Mouse (Mus musculus) lung, adult 18-20 months (tissue): ENCODE data around the gene Mybph.

Experiments
- DNase-seq, 2 experiments: peaks; one replicate each; pipeline ENCODE4 v3.0.0; 2022; ENCODE audit warnings: mixed read lengths in 2 of 2

The Mybph gene

GRCm38 (mm10) chr1:134188217-134188616, 5.0 kb upstream of the Mybph start:
- no peak for DNase-seq

- DNase-seq: peak; percentile 84 to 89
Observed at GRCm38 (mm10) chr1:134188989-134189729, 4.1 kb upstream of the Mybph start.

GRCm38 (mm10) chr1:134191192-134191591, 2.1 kb upstream of the Mybph start:
- DNase-seq: no peak

- DNase-seq: no peak
Observed at GRCm38 (mm10) chr1:134192024-134192423, 1.2 kb upstream of the Mybph start.

GRCm38 (mm10) chr1:134193674-134194197, 488 bp downstream of the Mybph start:
- peak in 1 of 2 experiments; percentile 34 for DNase-seq

GRCm38 (mm10) chr1:134194298-134195022, 1.2 kb downstream of the Mybph start:
- no peak for DNase-seq

GRCm38 (mm10) chr1:134195117-134195516, 1.9 kb downstream of the Mybph start:
- DNase-seq: no peak

GRCm38 (mm10) chr1:134195571-134195970, 2.3 kb downstream of the Mybph start:
- no peak for DNase-seq

GRCm38 (mm10) chr1:134195979-134196378, 2.7 kb downstream of the Mybph start:
- peak in 1 of 2 experiments; percentile 41 for DNase-seq

GRCm38 (mm10) chr1:134196386-134196785, 3.1 kb downstream of the Mybph start:
- DNase-seq: peak; percentile 83 to 86

- no peak for DNase-seq
Observed at GRCm38 (mm10) chr1:134197325-134197982, 4.2 kb downstream of the Mybph start.

GRCm38 (mm10) chr1:134198197-134198995, 5.1 kb downstream of the Mybph start:
- DNase-seq: no peak

- no peak for DNase-seq
Observed at GRCm38 (mm10) chr1:134200481-134200880, 7.2 kb downstream of the Mybph start.

- DNase-seq: no peak
Observed at GRCm38 (mm10) chr1:134200998-134201686, 7.9 kb downstream of the Mybph start.

GRCm38 (mm10) chr1:134201751-134202420, 8.6 kb downstream of the Mybph start:
- peak; percentile 44 to 61 for DNase-seq

GRCm38 (mm10) chr1:134204230-134204629, 11.0 kb downstream of the Mybph start:
- DNase-seq: no peak

GRCm38 (mm10) chr1:134205296-134206018, 12.2 kb downstream of the Mybph start:
- peak in 1 of 2 experiments; percentile 34 for DNase-seq

- no peak for DNase-seq
Observed at GRCm38 (mm10) chr1:134206085-134206484, 12.8 kb downstream of the Mybph start.

GRCm38 (mm10) chr1:134210179-134210755, 17.0 kb downstream of the Mybph start:
- DNase-seq: no peak

GRCm38 (mm10) chr1:134211043-134211442, 17.8 kb downstream of the Mybph start:
- no peak for DNase-seq
